Mouse (Mus musculus): ENCODE results near the gene Hyal1. TPM values are rescaled to one million over a fixed set of nuclear protein-coding genes. Genes with fewer than 3 reads are reported as not detected.

Gene Hyal1
- polyA plus RNA-seq, 1 experiment from 2014 or later = 13.8 TPM

DNA sequence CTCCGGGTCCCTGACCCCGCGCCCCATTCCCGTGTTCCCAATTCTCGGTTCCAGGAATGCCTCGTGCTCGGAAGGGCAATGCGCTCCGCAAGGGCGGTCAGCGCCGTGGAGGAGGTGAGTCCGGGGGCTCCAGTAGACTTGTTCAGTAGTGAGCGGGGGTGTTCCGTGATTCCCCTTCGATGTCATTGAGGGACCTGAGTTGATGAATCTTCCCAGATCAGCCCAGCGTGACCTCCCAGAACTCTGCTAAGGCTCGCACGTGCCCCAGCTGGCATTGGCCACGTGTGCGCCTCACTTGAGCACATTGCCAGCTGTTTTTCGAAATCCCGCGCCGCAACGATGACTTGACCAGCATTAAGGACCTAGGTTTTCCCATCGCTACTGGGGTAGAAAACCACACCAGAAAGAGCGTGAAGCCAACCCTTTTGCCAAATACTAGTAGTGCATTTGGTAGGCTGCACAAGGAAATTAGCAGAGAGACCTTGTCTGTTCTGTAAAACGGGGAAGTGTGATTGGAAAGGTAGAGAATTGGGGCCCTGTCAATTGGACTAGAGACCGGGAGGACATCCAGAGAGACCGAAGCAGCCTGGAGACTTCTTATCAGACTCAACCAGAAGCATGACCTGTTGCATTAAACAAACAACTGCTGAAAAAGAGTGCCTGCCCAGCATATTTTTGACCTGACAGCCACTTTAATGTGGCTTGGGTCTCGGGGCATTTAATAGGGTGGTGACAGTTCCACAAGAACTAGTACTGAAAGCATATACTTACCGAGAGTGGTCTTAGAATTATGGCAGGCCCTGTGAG is 11.3 kb downstream of the Hyal1 start:
- H3K4me3 ChIP-seq = peak overlapping the region; percentile 72
- H3K36me3 ChIP-seq = peaks cover 46% of the 10 kb centered on the region
- H3K9ac ChIP-seq = peak overlapping the region; percentile 73
- ATAC-seq (ENCODE audit: insufficient number of reproducible peaks, insufficient read depth, low FRiP score, low TSS enrichment, low read depth) = no peak
- 4% methylated on average over 33 of the region's 33 CpGs for WGBS
- peak overlapping the region; percentile 7; the same call in 1 of the 2 replicates for H3K27ac ChIP-seq
- no peaks in the 10 kb centered on the region for H3K9me3 ChIP-seq
- peak overlapping the region; percentile 70 for H3K4me2 ChIP-seq
- H3K4me1 ChIP-seq = peaks cover 11% of the 10 kb centered on the region
- H3K27me3 ChIP-seq = no peaks in the 10 kb centered on the region

DNA sequence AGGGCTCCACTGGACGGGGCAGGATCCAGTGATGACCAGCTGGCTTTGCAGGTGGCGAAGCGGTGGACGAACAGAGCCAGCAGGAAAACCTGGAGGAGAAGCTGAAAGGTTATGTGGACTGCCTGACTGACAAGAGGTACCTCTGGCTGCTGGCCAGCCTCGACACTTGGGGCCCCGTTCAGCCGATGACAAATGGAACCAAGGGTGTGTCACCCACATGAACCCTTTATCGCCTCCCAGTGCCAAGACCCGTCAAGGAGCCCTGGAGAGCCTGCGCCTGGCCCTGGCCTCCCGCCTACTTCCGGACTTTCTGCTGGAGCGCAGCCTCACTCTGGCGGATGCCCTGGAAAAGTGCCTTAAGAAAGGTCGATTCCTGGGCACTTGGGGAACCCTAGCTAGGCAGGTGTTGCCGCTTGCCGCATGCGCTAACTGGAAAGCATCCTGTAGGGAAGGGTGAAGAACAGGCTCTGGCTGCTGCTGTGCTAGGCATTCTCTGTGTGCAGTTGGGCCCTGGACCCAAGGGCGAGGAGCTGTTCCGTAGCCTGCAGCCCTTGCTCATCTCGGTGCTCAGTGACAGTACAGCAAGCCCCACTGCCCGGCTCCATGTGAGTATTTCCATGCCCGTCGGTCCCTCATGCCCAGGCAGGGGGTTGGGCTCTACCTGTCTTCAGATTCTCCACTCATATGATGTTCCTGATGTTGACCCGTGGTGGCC is 13.5 kb downstream of the Hyal1 start:
- 91% methylated on average over 25 of the region's 25 CpGs for WGBS
- no peak for ATAC-seq (ENCODE audit: insufficient number of reproducible peaks, insufficient read depth, low FRiP score, low TSS enrichment, low read depth)
- Histone ChIP-seq H3K9me3 (no peaks in the 10 kb centered on the region), H3K27me3 (no peaks in the 10 kb centered on the region), H3K4me1 (peaks cover 11% of the 10 kb centered on the region), H3K36me3 (peaks cover 54% of the 10 kb centered on the region), H3K4me3 (no peak overlapping the region), H3K27ac (no peak overlapping the region), H3K9ac (no peak overlapping the region), H3K4me2 (no peak overlapping the region)

DNA sequence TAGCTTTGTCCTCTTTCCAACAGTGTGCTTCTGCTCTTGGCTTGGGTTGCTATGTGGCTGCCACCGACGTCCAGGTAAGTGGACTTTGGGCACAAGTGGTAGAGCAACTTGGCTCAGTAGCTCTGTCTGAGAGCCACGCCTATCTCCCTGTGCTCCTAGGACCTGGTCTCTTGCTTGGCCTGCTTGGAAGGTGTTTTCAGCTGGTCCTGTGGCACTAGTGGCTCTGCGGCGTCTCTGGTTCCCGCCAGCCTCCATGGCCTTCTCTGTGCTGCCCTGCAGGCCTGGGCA is 14.0 kb downstream of the Hyal1 start:
- ATAC-seq (ENCODE audit: insufficient number of reproducible peaks, insufficient read depth, low FRiP score, low TSS enrichment, low read depth) = no peak
- Histone ChIP-seq H3K4me2 (no peak overlapping the region), H3K36me3 (peaks cover 54% of the 10 kb centered on the region), H3K9me3 (no peaks in the 10 kb centered on the region), H3K9ac (no peak overlapping the region), H3K27me3 (no peaks in the 10 kb centered on the region), H3K27ac (no peak overlapping the region), H3K4me1 (peaks cover 11% of the 10 kb centered on the region), H3K4me3 (no peak overlapping the region)
- WGBS = 98% methylated on average over 6 of the region's 6 CpGs

DNA sequence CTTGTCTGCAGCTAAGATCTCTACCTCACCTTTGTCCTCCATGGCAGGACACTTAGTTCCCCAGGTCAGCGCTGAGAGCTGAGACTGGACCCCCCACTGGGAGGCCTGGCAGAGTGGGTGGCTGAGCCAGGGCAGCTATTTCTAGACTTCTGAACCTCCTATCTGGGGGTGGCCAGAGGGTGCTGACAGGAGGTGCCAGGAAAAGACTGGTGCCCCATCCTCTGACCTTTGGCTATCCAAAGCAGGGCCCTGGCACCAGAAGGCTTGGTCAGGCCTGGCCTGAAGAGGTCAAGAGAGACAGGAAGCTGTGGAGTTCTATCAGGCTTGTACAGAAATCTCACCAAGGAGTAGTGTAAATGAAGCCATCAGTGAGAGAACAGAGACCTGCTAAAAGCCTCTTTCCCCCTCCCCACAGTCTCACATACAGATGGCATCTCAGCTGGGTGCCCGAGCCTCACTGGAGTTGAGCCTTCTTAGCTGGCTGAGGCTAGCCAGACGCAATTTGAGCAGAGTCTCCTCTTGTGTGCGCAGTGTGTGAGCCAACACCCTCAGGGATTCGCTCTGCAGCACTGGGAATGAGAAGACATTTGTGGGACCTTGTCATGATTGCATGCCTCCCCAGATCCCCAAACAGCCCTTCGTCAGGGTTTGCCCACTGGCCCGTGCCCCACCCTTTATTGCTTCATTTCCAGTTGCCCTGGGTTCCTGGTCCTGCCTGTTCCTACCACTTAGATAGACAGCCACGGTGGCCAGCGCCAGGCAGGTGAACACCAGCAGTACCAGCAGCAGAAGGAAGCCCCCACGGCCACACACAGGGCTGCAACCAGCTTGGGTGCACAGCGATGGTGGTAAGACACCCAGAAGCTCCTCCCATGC is 16.6 kb downstream of the Hyal1 start:
- 83% methylated on average over 11 of the region's 11 CpGs for WGBS

DNA sequence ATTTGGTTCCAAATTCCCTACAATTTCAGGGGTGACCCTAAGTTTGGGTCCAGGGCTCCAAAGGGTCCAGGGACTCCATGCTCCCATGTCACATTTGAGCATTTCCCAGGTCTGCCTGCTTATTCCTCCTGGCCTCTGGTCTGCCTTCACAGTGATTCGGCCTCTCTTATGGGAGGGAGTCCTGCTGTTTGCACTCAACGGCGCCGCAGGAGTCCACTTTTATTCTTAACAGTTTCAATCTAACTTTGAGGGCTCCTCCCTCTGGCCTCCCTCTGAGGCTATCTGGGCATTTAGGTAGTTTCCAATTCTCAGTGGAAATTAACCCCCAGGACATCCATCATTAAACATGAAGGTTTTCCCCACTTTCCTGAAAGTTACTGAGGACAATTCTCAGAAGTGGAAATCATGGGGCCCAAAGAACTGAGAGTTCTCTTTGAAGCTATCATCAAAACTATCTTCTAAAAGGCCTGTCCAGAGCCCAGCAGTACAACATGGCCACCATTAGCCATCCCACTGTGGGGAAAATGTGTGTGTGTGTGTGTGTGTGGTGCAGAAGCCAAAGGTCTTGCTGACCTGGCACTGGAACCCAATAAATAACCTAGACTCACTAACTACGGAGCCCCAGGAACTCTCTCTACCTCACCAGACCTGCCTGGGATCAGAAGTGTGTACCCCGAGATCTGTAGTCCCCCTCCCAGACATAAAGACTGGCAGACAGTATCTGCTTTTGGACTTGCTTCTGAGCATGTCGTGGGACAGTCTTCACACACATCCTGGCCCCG is 17.7 kb downstream of the Hyal1 start:
- Histone ChIP-seq H3K9me3 (no peaks in the 10 kb centered on the region), H3K4me2 (no peak overlapping the region), H3K4me1 (no peaks in the 10 kb centered on the region), H3K27ac (no peak overlapping the region), H3K27me3 (no peaks in the 10 kb centered on the region), H3K4me3 (no peak overlapping the region), H3K36me3 (peaks cover 56% of the 10 kb centered on the region), H3K9ac (no peak overlapping the region; the same call in 1 of the 2 replicates)
- 82% methylated on average over 8 of the region's 8 CpGs for WGBS
- ATAC-seq (ENCODE audit: insufficient number of reproducible peaks, insufficient read depth, low FRiP score, low TSS enrichment, low read depth) = no peak

More for the DNA sequence above, 16.6 kb downstream of the Hyal1 start:
- Histone ChIP-seq H3K36me3 (peaks cover 54% of the 10 kb centered on the region), H3K4me2 (no peak overlapping the region), H3K4me3 (no peak overlapping the region), H3K9ac (peak overlapping the region; percentile 32), H3K27me3 (no peaks in the 10 kb centered on the region), H3K9me3 (no peaks in the 10 kb centered on the region), H3K27ac (no peak overlapping the region), H3K4me1 (peaks cover 8% of the 10 kb centered on the region)
- ATAC-seq (ENCODE audit: insufficient number of reproducible peaks, insufficient read depth, low FRiP score, low TSS enrichment, low read depth) = no peak

DNA sequence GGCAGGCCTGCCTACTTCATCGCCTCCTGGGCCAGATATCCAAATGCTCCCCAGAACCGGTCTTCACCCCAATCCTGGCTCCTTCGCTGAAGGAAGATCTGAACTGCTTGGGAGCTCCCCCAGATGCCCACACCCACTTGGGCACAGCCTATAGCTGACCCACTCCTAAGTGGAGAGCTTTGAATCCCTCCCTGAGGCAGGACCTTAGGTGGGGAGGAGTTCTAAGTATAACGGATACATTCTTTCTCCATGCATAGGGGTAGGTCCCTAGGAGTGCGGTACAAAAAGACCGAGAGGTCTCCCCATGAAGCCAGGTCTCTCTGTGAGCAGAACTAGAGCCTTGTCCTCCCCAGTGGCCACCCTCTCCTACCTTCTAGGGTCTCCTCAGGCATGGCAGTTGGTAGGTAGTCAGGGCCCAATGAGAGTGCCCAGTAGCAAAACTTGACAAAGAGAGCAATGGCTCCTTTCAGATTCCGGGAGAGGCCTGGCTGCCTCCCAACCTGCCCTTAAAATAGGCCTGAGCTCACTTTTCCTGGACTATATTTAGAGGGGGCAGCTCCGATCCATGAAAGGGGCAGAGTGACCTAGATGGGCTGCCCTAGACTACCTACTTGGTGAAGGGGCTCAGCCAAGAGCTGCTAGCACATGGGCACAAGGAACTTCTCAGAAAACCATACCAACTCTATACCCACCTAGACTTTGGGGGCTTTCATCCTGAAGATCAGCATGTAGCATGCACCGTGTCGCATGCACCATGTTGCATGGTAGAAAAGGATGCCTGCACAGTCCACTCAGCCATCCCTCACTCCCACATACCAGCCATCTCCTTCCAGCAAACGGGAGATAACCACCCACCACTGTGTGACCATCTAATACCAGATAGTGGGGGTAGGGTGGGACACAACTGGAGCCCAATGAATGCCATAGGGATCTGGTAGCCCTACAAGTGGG is 20.2 kb downstream of the Hyal1 start:
- no peak for ATAC-seq (ENCODE audit: insufficient number of reproducible peaks, insufficient read depth, low FRiP score, low TSS enrichment, low read depth)
- H3K4me3 ChIP-seq = no peak overlapping the region
- peaks cover 33% of the 10 kb centered on the region for H3K36me3 ChIP-seq
- H3K27me3 ChIP-seq = no peaks in the 10 kb centered on the region
- no peak overlapping the region for H3K27ac ChIP-seq
- peaks cover 6% of the 10 kb centered on the region; the same call in 1 of the 2 replicates for H3K4me1 ChIP-seq
- no peak overlapping the region for H3K4me2 ChIP-seq
- no peak overlapping the region for H3K9ac ChIP-seq
- no peaks in the 10 kb centered on the region for H3K9me3 ChIP-seq
- WGBS = 91% methylated on average over 11 of the region's 11 CpGs

DNA sequence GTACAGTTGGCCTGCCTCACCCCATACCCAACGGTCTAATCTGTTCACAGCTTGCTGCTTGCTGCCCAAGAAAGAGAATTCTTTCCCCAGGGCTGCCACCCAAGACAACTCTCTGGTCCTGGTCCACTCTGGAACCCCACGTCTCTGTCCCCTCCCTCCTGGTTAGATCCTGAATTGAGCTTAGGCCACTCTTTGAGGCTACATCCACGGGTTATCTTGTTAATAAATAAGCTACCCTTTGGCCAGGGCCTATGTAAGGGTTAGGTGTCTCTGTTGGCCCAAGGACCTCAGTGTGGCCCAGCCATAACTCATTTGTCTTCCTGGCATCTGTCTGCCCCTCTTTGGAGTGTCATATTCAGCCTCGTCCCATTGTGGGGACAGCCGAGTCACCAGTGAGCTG is 21.7 kb downstream of the Hyal1 start:
- H3K9ac ChIP-seq = no peak overlapping the region
- no peak for ATAC-seq (ENCODE audit: insufficient number of reproducible peaks, insufficient read depth, low FRiP score, low TSS enrichment, low read depth)
- 84% methylated on average over 5 of the region's 5 CpGs for WGBS

DNA sequence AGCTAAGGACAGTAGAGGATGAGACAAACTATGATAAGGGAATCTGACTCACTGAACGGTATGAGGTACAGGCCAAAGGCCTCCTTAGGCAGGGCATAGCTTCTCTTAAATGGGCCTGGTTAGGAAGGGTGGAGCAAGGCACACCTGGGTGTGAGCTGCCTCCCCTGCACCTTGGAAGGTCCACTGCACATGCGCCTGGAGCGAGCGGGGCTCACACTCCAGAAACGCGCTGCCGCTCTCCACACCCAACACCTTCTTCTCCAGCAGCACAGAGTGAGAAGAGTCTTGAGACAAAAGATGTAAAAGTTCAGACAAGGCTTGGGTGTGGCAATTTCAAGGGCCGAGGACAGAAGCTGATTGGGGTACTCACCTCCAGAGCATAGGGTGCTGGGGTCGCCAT is 22.7 kb downstream of the Hyal1 start:
- peaks cover 27% of the 10 kb centered on the region for H3K4me1 ChIP-seq
- ATAC-seq (ENCODE audit: insufficient number of reproducible peaks, insufficient read depth, low FRiP score, low TSS enrichment, low read depth) = no peak
- WGBS = 89% methylated on average over 9 of the region's 9 CpGs
- H3K36me3 ChIP-seq = peaks cover 9% of the 10 kb centered on the region
- no peak overlapping the region for H3K9ac ChIP-seq
- no peaks in the 10 kb centered on the region for H3K27me3 ChIP-seq
- no peak overlapping the region for H3K4me2 ChIP-seq
- no peak overlapping the region for H3K4me3 ChIP-seq
- no peaks in the 10 kb centered on the region for H3K9me3 ChIP-seq
- no peak overlapping the region for H3K27ac ChIP-seq

More for the DNA sequence above, 21.7 kb downstream of the Hyal1 start:
- H3K4me3 ChIP-seq = no peak overlapping the region
- H3K27ac ChIP-seq = no peak overlapping the region
- H3K4me1 ChIP-seq = peaks cover 17% of the 10 kb centered on the region
- no peak overlapping the region for H3K4me2 ChIP-seq
- no peaks in the 10 kb centered on the region for H3K9me3 ChIP-seq
- H3K36me3 ChIP-seq = peaks cover 19% of the 10 kb centered on the region
- H3K27me3 ChIP-seq = no peaks in the 10 kb centered on the region

DNA sequence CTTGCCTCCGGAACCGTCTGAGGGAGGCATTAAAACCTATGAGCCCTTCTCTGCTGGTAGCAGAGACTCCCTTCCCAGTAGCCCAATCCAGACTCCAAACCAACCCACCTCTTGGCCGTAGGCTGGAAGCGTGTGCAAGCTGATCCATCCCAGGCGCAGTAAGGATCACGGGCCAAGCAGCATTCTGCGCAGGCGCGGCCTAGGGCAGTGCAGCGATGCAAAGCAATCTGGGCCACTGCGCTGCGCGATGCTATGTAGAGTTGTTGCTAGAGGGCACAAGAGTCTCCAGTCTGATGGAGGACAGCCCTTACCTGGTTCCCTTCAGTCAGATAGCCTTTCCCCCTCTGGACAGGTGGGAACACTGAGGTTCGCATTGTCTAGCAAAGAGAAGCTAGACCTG is 23.1 kb downstream of the Hyal1 start:
- H3K9ac ChIP-seq = no peak overlapping the region
- peaks cover 31% of the 10 kb centered on the region for H3K4me1 ChIP-seq
- 71% methylated on average over 14 of the region's 14 CpGs for WGBS
- H3K36me3 ChIP-seq = peaks cover 5% of the 10 kb centered on the region; the same call in 1 of the 2 replicates
- no peak overlapping the region for H3K27ac ChIP-seq
- no peaks in the 10 kb centered on the region for H3K27me3 ChIP-seq
- no peaks in the 10 kb centered on the region for H3K9me3 ChIP-seq
- ATAC-seq (ENCODE audit: insufficient number of reproducible peaks, insufficient read depth, low FRiP score, low TSS enrichment, low read depth) = no peak
- H3K4me2 ChIP-seq = no peak overlapping the region
- no peak overlapping the region for H3K4me3 ChIP-seq

DNA sequence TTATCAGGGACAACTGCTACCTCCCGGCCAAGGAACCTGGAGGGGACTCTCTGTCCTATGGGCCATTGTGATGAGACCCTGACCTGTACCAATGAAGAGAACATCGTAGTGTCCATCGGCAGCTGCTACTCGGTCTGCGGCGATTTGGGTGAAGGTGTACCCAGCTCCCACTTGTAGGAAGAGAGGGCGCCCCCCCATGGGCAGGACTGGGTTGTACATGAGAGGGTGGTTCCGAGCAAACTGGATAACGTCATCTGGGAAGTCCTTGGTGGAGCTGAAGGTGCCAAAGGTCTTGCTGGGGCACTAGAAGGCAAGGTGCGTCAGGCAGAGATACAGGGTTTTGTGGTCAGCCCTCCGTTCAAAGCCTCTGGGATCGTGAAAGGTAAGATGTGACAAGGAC is 24.0 kb downstream of the Hyal1 start:
- no peak for ATAC-seq (ENCODE audit: insufficient number of reproducible peaks, insufficient read depth, low FRiP score, low TSS enrichment, low read depth)
- peaks cover 2% of the 10 kb centered on the region; the same call in 1 of the 2 replicates for H3K36me3 ChIP-seq
- H3K27me3 ChIP-seq = no peaks in the 10 kb centered on the region
- H3K4me3 ChIP-seq = no peak overlapping the region
- 81% methylated on average over 12 of the region's 12 CpGs for WGBS
- no peak overlapping the region for H3K4me2 ChIP-seq
- no peak overlapping the region for H3K27ac ChIP-seq
- H3K9ac ChIP-seq = no peak overlapping the region
- peaks cover 40% of the 10 kb centered on the region for H3K4me1 ChIP-seq
- H3K9me3 ChIP-seq = no peaks in the 10 kb centered on the region
